Mouse (Mus musculus) heart, embryonic 15.5 days (tissue): Measurements from ENCODE around the gene Golga4. TPM values are rescaled to one million over a fixed set of nuclear protein-coding genes. Genes with fewer than 3 reads are reported as not detected.

Experiments used
- ATAC-seq: fragments of 200-750 bp; cut with Nextera tagmentation; replicated peaks from 2 replicates; pipeline ENCODE4 v1.8.0; 2017; ENCODE audit warnings: low read depth, moderate TSS enrichment; ENCODE audit not compliant: insufficient number of reproducible peaks, insufficient read depth, low FRiP score
- H3K27ac ChIP-seq: fragments of 300-500 bp; sonication (generic); 2 replicates; pipeline ENCODE4 v1.5.1; 2015; ENCODE audit warnings: mild to moderate bottlenecking, inconsistent platforms
- H3K27me3 ChIP-seq: fragments of 300-500 bp; sonication (generic); 2 replicates; pipeline ENCODE4 v1.6.1; 2015; ENCODE audit warnings: inconsistent platforms
- H3K36me3 ChIP-seq: fragments of 300-500 bp; sonication (generic); 2 replicates; pipeline ENCODE4 v1.6.1; 2015; ENCODE audit warnings: mild to moderate bottlenecking, inconsistent platforms
- H3K4me1 ChIP-seq: fragments of 300-500 bp; sonication (generic); replicated peaks from 2 replicates; pipeline ENCODE4 v1.6.1; 2015; ENCODE audit warnings: inconsistent platforms
- H3K4me2 ChIP-seq: fragments of 300-500 bp; sonication (generic); 2 replicates; pipeline ENCODE4 v1.6.1; 2015; ENCODE audit warnings: inconsistent platforms, mild to moderate bottlenecking, moderate library complexity
- H3K4me3 ChIP-seq: fragments of 300-500 bp; sonication (generic); 2 replicates; pipeline ENCODE4 v1.5.1; 2015; ENCODE audit warnings: mild to moderate bottlenecking, inconsistent platforms
- H3K9ac ChIP-seq: fragments of 300-500 bp; sonication (generic); 2 replicates; pipeline ENCODE4 v1.6.1; 2015; ENCODE audit warnings: mild to moderate bottlenecking, inconsistent platforms
- H3K9me3 ChIP-seq: fragments of 300-500 bp; sonication (generic); replicated peaks from 2 replicates; pipeline ENCODE4 v1.6.1; 2016; ENCODE audit warnings: inconsistent platforms
- WGBS: fragments of 180-500 bp; shearing (Covaris S2); methylation state at CpG from one replicate; pipeline ENCODE4 v1.1.7; 2015; ENCODE audit warnings: mixed read lengths; 5-methylcytosine and 5-hydroxymethylcytosine counted together
- polyA plus RNA-seq: library from polyadenylated mRNA; unstranded; fragments of >200 nt; fragmentation: Nextera tagmentation; extraction: Ambion mirVana; gene quantifications from 2 replicates; pipeline ENCODE4 v1.2.1, GENCODE M21; 2015

Golga4 gene
- polyA plus RNA-seq, 1 experiment from 2014 or later: 46.1 TPM

- Histone ChIP-seq H3K36me3 (peaks cover 84% of the 10 kb centered on the region), H3K4me3 (no peak overlapping the region), H3K4me2 (no peak overlapping the region), H3K9me3 (no peaks in the 10 kb centered on the region), H3K9ac (no peak overlapping the region), H3K27me3 (no peaks in the 10 kb centered on the region), H3K27ac (no peak overlapping the region), H3K4me1 (no peaks in the 10 kb centered on the region)
- no peak for ATAC-seq
- WGBS: 90% methylated on average over 7 of the region's 7 CpGs
Observed at GRCm38 (mm10) chr9:118563866-118564265, 57.8 kb downstream of the Golga4 start.

- Histone ChIP-seq H3K4me1 (no peaks in the 10 kb centered on the region), H3K27me3 (no peaks in the 10 kb centered on the region), H3K27ac (no peak overlapping the region), H3K9me3 (no peaks in the 10 kb centered on the region), H3K9ac (no peak overlapping the region), H3K4me3 (no peak overlapping the region), H3K36me3 (peaks cover 84% of the 10 kb centered on the region), H3K4me2 (no peak overlapping the region)
- WGBS: 80% methylated on average over 16 of the region's 16 CpGs
- ATAC-seq: no peak
Observed at GRCm38 (mm10) chr9:118564696-118565095, 58.6 kb downstream of the Golga4 start.

GRCm38 (mm10) chr9:118569328-118569727 lies 63.3 kb downstream of the Golga4 start:
- H3K27me3 ChIP-seq: no peaks in the 10 kb centered on the region
- H3K4me1 ChIP-seq: no peaks in the 10 kb centered on the region
- no peaks in the 10 kb centered on the region for H3K9me3 ChIP-seq
- no peak overlapping the region for H3K4me3 ChIP-seq
- no peak overlapping the region for H3K27ac ChIP-seq
- 87% methylated on average over 6 of the region's 6 CpGs for WGBS
- H3K36me3 ChIP-seq: peaks cover 83% of the 10 kb centered on the region
- H3K4me2 ChIP-seq: no peak overlapping the region
- no peak for ATAC-seq
- H3K9ac ChIP-seq: no peak overlapping the region

GRCm38 (mm10) chr9:118570865-118571264 lies 64.8 kb downstream of the Golga4 start:
- Histone ChIP-seq H3K9me3 (no peaks in the 10 kb centered on the region), H3K27me3 (no peaks in the 10 kb centered on the region), H3K4me1 (no peaks in the 10 kb centered on the region), H3K27ac (no peak overlapping the region), H3K9ac (no peak overlapping the region), H3K4me3 (no peak overlapping the region), H3K36me3 (peaks cover 82% of the 10 kb centered on the region), H3K4me2 (no peak overlapping the region)
- no peak for ATAC-seq
- WGBS: 73% methylated on average over 4 of the region's 4 CpGs

- WGBS: 91% methylated on average over 4 of the region's 4 CpGs
- no peak overlapping the region for H3K9ac ChIP-seq
- no peak overlapping the region for H3K4me3 ChIP-seq
- H3K36me3 ChIP-seq: peaks cover 79% of the 10 kb centered on the region
- H3K4me2 ChIP-seq: no peak overlapping the region
- no peaks in the 10 kb centered on the region for H3K4me1 ChIP-seq
- H3K9me3 ChIP-seq: no peaks in the 10 kb centered on the region
- no peak for ATAC-seq
- H3K27ac ChIP-seq: no peak overlapping the region
- no peaks in the 10 kb centered on the region for H3K27me3 ChIP-seq
Observed at GRCm38 (mm10) chr9:118571701-118572100, 65.6 kb downstream of the Golga4 start.

GRCm38 (mm10) chr9:118574911-118575310 lies 68.8 kb downstream of the Golga4 start:
- Histone ChIP-seq H3K4me2 (no peak overlapping the region), H3K27me3 (no peaks in the 10 kb centered on the region), H3K9ac (no peak overlapping the region), H3K4me1 (no peaks in the 10 kb centered on the region), H3K9me3 (no peaks in the 10 kb centered on the region), H3K36me3 (peaks cover 74% of the 10 kb centered on the region), H3K4me3 (no peak overlapping the region), H3K27ac (no peak overlapping the region)
- ATAC-seq: no peak
- WGBS: 88% methylated on average over 5 of the region's 5 CpGs

- no peak overlapping the region for H3K27ac ChIP-seq
- H3K27me3 ChIP-seq: no peaks in the 10 kb centered on the region
- 69% methylated on average over 6 of the region's 6 CpGs for WGBS
- ATAC-seq: no peak
- H3K4me3 ChIP-seq: no peak overlapping the region
- H3K4me1 ChIP-seq: peaks cover 5% of the 10 kb centered on the region; the same call in 1 of the 2 replicates
- no peak overlapping the region for H3K4me2 ChIP-seq
- H3K9ac ChIP-seq: no peak overlapping the region
- H3K9me3 ChIP-seq: no peaks in the 10 kb centered on the region
- H3K36me3 ChIP-seq: peaks cover 36% of the 10 kb centered on the region
Observed at GRCm38 (mm10) chr9:118580371-118580770, 74.3 kb downstream of the Golga4 start.

- Histone ChIP-seq H3K9ac (no peak overlapping the region), H3K9me3 (no peaks in the 10 kb centered on the region), H3K27ac (no peak overlapping the region), H3K27me3 (no peaks in the 10 kb centered on the region), H3K4me3 (no peak overlapping the region), H3K36me3 (peaks cover 18% of the 10 kb centered on the region), H3K4me1 (peaks cover 5% of the 10 kb centered on the region), H3K4me2 (no peak overlapping the region)
- WGBS: 58% methylated on average over 6 of the region's 6 CpGs
- 0 out of 2 replicates have a peak, but pooled peaks have one; percentile 30 for ATAC-seq
Observed at GRCm38 (mm10) chr9:118582757-118583156, 76.7 kb downstream of the Golga4 start.

- H3K27me3 ChIP-seq: no peaks in the 10 kb centered on the region
- H3K27ac ChIP-seq: no peak overlapping the region
- H3K4me2 ChIP-seq: no peak overlapping the region
- ATAC-seq: no peak
- H3K36me3 ChIP-seq: peaks cover 8% of the 10 kb centered on the region
- 37% methylated on average over 1 of the region's 1 CpGs for WGBS
- no peak overlapping the region for H3K9ac ChIP-seq
- H3K4me1 ChIP-seq: peaks cover 16% of the 10 kb centered on the region
- no peak overlapping the region for H3K4me3 ChIP-seq
- no peaks in the 10 kb centered on the region for H3K9me3 ChIP-seq
Observed at GRCm38 (mm10) chr9:118584838-118585237, 78.8 kb downstream of the Golga4 start.

GRCm38 (mm10) chr9:118585998-118586397 lies 79.9 kb downstream of the Golga4 start:
- H3K9me3 ChIP-seq: no peaks in the 10 kb centered on the region
- H3K9ac ChIP-seq: no peak overlapping the region
- H3K4me2 ChIP-seq: no peak overlapping the region
- H3K27me3 ChIP-seq: no peaks in the 10 kb centered on the region
- 58% methylated on average over 6 of the region's 6 CpGs for WGBS
- H3K27ac ChIP-seq: no peak overlapping the region
- peaks cover 28% of the 10 kb centered on the region for H3K4me1 ChIP-seq
- no peak for ATAC-seq
- H3K4me3 ChIP-seq: no peak overlapping the region
- H3K36me3 ChIP-seq: peaks cover 4% of the 10 kb centered on the region; the same call in 1 of the 2 replicates

- Histone ChIP-seq H3K9ac (no peak overlapping the region), H3K4me1 (peaks cover 37% of the 10 kb centered on the region), H3K9me3 (no peaks in the 10 kb centered on the region), H3K27me3 (no peaks in the 10 kb centered on the region), H3K27ac (no peak overlapping the region), H3K36me3 (no peaks in the 10 kb centered on the region), H3K4me3 (no peak overlapping the region), H3K4me2 (no peak overlapping the region)
- no peak for ATAC-seq
- WGBS: 64% methylated on average over 4 of the region's 4 CpGs
Observed at GRCm38 (mm10) chr9:118587115-118587514, 81.0 kb downstream of the Golga4 start.

- Histone ChIP-seq H3K9ac (no peak overlapping the region), H3K4me2 (no peak overlapping the region), H3K9me3 (no peaks in the 10 kb centered on the region), H3K27ac (peak overlapping the region; percentile 71), H3K4me3 (no peak overlapping the region), H3K36me3 (no peaks in the 10 kb centered on the region), H3K27me3 (no peaks in the 10 kb centered on the region), H3K4me1 (peaks cover 50% of the 10 kb centered on the region)
- no peak for ATAC-seq
- 17% methylated on average over 3 of the region's 3 CpGs for WGBS
Observed at GRCm38 (mm10) chr9:118589249-118589648, 83.2 kb downstream of the Golga4 start.
